Mouse (Mus musculus) embryonic fibroblast, embryonic 13.5 days (primary cell): ENCODE measurements around the gene Trmt10a.

Experiments
- CTCF ChIP-seq: IDR thresholded peaks from 2 replicates; pipeline ENCODE4 v1.5.1; 2011; ENCODE audit warnings: mild to moderate bottlenecking, control low read depth, low read length, moderate library complexity, borderline replicate concordance; ENCODE audit not compliant: insufficient read depth
- POLR2A ChIP-seq: IDR thresholded peaks from 2 replicates; pipeline ENCODE4 v1.6.1; 2011; ENCODE audit warnings: low read depth, mild to moderate bottlenecking, control low read depth, low read length, moderate library complexity

DNA sequence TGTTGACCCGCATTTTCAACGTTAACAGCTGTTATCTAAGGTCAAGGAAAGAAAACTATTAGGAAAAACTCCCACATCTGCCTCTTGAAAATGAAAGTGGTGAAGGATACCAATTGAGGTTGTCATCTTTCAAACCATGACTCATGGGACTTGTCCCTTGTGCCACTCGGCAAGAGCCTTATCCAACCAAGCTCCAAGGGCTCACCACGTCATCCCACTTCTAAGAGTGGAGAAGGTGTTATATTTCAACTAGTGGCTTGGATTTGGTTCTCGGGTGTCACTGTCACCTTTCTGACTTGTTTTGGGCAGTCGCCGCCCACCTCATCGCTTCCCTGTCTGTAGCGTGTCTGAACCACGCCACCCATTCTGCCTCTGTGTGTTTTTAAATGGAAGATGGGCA is 19.4 kb upstream of the Trmt10a start:
- no peak for TF ChIP-seq POLR2A
- no peak for TF ChIP-seq CTCF
